Mouse (Mus musculus) hematopoietic stem cell, adult 5-6 weeks (primary cell): ENCODE measurements around the gene Rab19. TPM values are rescaled to one million over a fixed set of nuclear protein-coding genes. Genes with fewer than 3 reads are reported as not detected.
"Not testable (repeated sequence)": the region's sequence is repeated elsewhere in the genome, so short reads cannot be mapped to it uniquely, and the experiment has no call there.

Source experiments
- ATAC-seq, 2 experiments: fragments of 125-278 bp in 1 of 2; replicated peaks in 1 of 2; 2 replicates each; pipeline ENCODE4 v1.8.0; 2016 to 2017; ENCODE audit warnings: inconsistent platforms in 2 of 2, mild to moderate bottlenecking in 2 of 2, moderate number of reproducible peaks in 2 of 2, low read depth in 1 of 2, moderate TSS enrichment in 1 of 2; ENCODE audit not compliant: low FRiP score in 2 of 2, poor library complexity in 2 of 2, severe bottlenecking in 2 of 2, insufficient read depth in 1 of 2, low TSS enrichment in 1 of 2
- total RNA-seq: library from RNA; stranded (forward); fragments of 172-1452, 232-1000 nt; gene quantifications from 2 replicates; pipeline ENCODE4 v1.2.3, GENCODE M21; 2017

The Rab19 gene
- total RNA-seq, 1 experiment from 2014 or later, result 1.9 TPM

- peak; percentile 72 to 86 for ATAC-seq
Measured at GRCm38 (mm10) chr6:39419851-39420721, 39.1 kb downstream of the Rab19 start, which contains the start of gene Mkrn1. TSS of gene Mkrn1 (minus strand) at chr6:39420462.

- no peak for ATAC-seq
Measured at GRCm38 (mm10) chr6:39420867-39421266, 39.9 kb downstream of the Rab19 start.

- no peak for ATAC-seq
Measured at GRCm38 (mm10) chr6:39423130-39423551, 42.2 kb downstream of the Rab19 start.

- ATAC-seq, result no peak
Measured at GRCm38 (mm10) chr6:39423686-39424085, 42.7 kb downstream of the Rab19 start.

GRCm38 (mm10) chr6:39425181-39425580, 44.2 kb downstream of the Rab19 start:
- ATAC-seq, result no peak

GRCm38 (mm10) chr6:39426725-39427124, 45.8 kb downstream of the Rab19 start:
- no peak for ATAC-seq

- ATAC-seq, result no peak
Measured at GRCm38 (mm10) chr6:39427276-39428003, 46.5 kb downstream of the Rab19 start.

- no peak; a peak in 1 of 4 replicates for ATAC-seq
Measured at GRCm38 (mm10) chr6:39429007-39429788, 48.2 kb downstream of the Rab19 start.

GRCm38 (mm10) chr6:39430722-39431121, 49.7 kb downstream of the Rab19 start:
- peak in 1 of 2 experiments; percentile 29; a peak in 1 of 4 replicates for ATAC-seq

GRCm38 (mm10) chr6:39433174-39433573, 52.2 kb downstream of the Rab19 start:
- ATAC-seq, result no peak

GRCm38 (mm10) chr6:39433701-39434100, 52.7 kb downstream of the Rab19 start:
- ATAC-seq, result no peak

- ATAC-seq, result no peak
Measured at GRCm38 (mm10) chr6:39434111-39434885, 53.3 kb downstream of the Rab19 start.

- ATAC-seq, result no peak
Measured at GRCm38 (mm10) chr6:39434886-39435492, 54.0 kb downstream of the Rab19 start.

GRCm38 (mm10) chr6:39435875-39436274, 54.9 kb downstream of the Rab19 start:
- no peak for ATAC-seq

- ATAC-seq, result not testable (repeated sequence)
Measured at GRCm38 (mm10) chr6:39437519-39437918, 56.5 kb downstream of the Rab19 start.
